Mouse (Mus musculus): ENCODE results near the gene Rnf2.
A peak's percentile ranks its signal among the peaks of the same experiment; 100 is the strongest.

Gene Rnf2

DNA sequence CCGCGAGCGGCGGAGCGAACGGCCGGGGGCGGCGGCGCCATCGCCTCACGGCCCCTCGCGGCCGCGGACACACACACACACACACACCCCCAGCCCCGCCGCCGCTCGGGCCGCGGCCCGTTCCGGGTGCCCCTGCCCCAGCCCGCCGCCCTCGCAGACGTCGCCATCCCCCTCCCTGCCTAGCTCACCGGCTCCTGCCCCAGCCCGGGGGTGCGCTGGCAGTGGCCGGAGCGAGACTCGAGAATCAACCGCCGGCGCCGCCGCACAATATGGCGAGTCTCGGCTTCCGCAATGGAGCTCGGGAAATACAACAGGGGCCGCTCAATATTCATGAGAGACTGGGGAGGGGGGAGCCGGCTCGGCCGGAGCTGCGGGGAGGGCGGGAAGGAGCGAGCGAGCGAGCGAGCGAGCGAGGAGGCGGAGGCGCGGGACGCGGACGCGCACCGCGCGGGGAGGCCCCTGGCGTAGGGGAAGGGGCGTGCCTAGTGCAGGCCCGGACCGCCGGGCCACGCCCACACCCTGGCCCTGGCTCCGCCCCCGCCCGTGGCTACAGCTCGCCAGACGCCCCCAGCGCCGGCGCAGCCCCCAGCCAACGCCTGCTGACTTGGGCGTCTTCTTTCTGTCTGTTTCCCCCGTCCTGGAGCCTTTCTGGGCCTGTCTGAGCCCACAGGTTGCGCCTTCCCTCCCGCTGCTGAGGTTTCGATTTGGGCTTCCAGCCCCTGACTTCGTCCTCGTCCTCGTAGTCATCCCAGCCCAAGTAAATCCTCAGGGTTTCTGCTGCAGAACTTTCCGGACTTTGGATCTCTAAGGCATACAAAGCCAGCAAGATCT is at the start of gene Rnf2:
Gene Rnf2, minus strand, starts transcription at position 425 of the 831 bp plus-strand sequence.
- peak; percentile 93 for DNase-seq (ENCODE audit: low spot score)

DNA sequence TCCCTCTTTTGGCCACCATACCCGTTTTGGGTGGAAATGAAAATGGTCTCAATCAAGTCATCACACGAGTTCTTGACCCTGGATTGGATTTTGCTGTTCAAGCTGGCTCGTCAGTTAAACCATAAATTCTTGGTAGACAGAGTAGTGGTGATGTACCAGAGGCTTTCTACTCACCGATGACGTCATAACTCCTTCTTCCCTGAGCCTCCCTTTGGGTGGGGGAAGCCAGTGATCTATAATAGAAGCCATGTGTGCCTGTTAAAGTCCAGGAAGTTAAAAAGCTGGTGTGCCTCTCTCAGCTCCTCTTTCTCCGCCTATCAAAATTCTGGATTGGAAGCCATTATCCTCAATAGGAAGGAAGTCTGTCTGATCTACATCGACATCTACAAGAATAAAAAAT is 49.0 kb upstream of the Rnf2 start:
- no peak for DNase-seq (ENCODE audit: low spot score)

DNA sequence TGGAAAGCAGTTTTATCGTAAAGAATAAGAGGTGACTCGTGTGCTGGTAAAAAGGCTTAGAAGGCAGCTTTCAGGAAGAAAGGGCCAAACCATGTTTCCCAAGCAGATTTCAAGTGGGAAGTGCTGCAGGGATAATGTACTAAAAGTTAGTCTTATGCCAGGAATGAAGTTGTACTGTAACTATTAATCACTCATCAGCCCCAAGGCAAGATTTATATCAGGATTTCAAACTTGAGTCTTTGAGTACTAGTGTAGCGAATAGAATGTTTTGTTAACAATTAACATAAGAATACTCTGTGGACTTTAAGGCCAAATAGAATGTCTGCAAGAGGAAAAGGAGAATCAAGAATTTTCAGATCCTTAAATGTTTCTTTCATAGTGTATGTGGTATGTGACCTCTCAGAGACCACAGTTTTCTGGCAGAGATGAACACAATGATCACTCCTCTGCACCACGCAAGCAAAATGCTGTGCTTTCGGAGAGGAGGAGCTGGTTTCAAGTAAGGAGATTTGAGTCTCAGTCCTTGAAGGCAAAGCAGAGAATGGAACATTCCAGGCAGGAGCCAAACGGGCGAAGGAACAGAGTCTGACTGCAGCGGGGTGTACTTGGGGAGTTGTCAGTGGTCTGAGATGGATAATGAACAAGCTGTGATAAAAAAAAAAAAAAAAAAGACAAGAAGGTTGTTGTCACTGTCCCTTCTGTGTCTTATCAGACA is 48.3 kb upstream of the Rnf2 start:
- peak; percentile 81 for DNase-seq (ENCODE audit: low spot score)

DNA sequence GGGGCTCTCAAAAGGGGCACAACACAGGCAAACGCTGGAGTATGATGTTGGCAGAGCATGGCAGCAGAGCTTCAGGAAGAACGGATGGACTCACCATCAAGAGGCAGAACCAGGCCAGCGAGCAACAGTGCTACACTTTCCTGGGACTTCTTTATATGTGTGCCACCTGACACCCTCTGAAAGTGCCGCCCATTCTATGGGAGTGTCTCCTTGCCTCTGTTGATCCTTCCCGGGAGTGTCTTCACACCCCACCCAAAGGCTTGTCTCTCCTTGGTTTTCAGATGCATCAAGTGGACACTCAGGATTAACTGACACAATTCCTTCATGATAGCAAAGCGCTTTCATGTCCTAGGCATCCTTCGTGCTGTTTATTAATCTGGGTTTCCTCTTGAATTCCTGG is 44.8 kb upstream of the Rnf2 start:
- DNase-seq (ENCODE audit: low spot score) = no peak

DNA sequence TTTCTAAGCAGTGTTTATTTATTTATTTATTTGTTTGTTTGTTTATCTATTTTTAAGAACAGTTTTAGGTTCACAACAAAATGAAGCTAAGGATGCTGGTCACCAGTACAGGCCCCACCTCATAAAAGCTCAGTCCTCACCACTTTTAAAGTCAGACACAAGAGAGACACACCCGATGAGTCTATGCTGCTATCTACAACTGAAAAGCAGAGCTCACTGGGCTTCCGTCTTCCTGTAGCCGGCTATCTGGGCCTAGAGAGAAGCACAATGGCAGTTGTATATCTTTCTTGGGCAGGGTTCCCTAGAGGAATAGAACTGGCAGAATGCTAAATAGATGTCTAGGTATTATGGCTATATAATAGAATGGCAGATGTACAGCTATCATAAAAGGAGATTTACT is 43.8 kb upstream of the Rnf2 start:
- DNase-seq (ENCODE audit: low spot score) = no peak

DNA sequence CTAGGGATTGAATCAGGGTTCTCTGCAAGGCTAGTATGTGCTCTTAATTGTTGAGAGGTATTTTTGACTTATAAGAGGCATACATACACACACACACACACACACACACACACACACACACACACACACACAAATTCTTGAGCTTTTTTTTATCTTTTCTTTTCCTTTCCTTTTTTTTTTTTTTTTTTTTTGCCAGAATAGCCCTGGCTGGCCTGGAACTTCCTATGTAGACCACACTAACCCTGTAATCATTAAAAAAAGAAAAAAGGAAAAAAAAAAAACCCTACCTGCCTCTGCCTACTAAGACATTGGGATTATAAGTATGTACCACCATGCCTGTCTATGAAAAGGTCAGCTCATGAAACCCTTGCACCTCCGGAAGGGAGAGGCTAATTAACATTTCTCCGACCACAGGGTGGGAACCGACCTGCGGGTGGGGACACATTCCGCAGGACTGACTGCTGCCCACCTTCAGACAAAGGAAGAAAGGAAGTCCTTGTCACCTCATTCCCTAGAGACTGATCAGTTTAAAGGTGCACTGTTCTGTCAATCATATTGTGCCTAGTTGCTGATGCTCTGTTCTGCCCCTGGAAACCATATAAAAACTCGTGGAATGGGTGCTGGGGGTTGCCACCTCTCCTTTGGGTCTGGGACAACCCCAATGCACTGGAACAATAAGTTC is 43.2 kb upstream of the Rnf2 start:
- no peak for DNase-seq (ENCODE audit: low spot score)

DNA sequence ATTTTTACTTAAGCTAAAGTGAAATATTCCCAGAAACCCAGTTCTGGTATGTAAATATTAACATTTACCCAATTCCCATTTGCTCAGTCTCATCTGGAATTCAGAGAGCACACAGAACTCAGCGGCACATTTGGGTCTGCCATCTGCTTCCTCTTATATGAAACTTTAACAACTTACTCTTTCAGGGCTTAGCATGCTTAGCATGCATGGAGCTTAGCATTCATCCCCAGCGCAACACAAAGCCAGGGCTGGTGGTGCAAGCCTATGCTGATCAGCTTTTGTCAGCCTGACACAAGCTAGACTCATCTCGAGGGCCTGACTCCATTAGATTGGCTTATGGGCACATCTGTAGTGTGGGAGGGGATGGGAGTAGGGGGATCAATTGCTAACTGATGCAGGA is 25.9 kb upstream of the Rnf2 start:
- no peak for DNase-seq (ENCODE audit: low spot score)

DNA sequence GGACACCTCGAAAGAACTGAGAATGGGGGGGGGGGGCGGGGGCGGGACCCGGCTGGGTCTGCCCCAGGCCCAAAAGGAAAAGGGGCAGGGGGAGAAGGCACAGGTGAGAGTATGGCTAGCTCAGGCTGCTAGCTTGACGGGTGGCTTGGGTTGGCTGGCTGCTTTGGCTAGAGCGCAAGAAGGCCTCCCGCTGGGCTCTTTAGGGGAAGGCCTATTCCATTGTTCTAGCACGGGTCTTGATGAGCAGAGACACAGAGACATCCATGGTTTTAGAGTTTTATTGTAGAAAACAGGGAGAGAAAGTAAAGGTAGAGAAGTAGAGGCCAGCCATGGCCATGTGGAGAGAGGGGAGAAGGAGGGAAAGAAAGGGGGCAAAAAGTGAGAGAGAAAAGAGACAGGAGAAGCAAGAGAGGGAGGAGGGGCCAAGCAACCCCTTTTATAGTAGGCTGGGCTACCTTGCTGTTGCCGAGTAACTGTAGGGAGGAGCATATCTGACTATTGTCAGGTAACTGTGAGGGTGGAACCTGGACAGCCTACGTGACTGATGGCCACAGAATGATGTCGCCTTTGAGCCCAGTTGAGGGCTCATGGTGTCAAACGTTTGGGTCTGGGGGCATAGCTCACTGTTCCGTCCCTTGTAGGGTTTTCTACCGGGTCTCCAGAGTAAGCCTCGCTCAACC is 17.0 kb upstream of the Rnf2 start:
- no peak for DNase-seq (ENCODE audit: low spot score)

DNA sequence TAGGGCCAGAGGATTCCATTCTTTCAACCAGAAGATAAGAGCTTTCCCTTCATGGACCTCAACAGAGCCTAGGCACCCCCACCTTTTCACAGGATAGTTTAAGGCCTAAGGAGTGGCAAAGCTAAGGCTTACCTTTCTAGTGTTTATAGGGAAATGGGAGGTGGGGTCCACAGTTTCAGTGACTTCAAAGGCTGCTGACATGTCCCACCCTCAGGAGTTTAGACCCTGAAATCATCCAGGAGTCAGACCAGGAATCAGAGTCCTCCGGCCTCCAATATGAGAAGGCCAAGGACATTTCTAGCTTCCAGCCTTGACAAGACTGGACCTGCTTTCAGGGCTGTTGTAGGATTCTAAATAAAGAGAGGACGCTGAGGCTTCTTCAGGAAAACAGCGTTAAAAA is 16.1 kb upstream of the Rnf2 start:
- no peak for DNase-seq (ENCODE audit: low spot score)

DNA sequence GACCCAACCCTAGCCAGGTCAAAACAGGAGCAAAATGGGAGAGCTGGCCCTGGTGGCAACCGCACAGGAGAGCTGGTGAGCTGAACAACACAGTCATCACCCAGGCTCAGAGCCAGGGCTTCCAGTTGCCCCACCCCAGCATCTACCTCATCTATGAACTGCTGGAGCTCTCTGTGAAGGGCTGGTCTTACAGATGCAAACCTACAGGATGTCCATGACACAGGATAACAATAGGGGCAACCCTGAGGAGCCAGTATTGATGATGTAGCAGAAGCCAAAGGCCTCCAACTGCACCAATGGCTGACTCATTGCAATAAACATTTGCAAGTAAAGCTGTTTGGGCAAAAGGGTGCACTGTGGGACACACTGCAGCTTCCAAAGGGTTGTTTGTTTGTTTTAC is 15.0 kb upstream of the Rnf2 start:
- DNase-seq (ENCODE audit: low spot score) = no peak

DNA sequence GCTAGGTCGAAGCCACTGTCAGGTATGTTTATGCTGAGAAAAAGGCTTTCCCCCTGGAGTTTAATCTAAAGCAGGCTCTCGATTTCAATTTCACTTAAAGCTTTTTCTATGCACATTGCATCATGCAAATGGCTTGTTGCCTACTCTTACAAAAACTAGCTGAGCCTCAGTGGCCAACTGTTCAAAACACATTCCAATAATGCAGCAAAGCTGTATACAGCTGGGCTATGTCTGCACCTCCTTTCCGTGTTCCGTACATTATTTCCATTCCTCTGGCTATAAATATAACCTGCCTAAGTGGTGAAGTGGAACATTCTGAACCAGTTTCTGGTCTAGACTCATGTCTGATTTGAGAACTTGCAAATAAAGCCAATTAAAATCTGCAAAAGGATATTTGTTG is 13.4 kb upstream of the Rnf2 start:
- no peak for DNase-seq (ENCODE audit: low spot score)

DNA sequence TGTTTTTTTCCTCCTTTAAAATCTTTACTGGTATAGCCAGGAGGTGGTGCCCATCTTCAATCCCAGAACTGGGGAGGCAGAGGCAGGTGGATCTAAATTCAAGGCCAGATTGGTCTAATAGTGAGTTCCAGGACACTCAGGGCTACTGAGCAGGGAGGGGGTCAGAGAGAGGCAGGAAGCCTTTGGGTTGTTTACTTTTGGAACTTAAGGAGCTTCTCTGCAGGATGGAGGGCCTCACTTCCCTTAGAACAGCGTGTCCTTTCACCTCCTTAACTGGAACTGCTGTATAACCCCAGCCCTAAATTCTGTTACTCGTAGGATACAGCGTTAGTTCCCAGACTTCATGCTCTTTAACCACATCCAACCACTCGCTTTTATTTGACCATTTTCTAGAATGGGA is 10.1 kb upstream of the Rnf2 start:
- no peak for DNase-seq (ENCODE audit: low spot score)

DNA sequence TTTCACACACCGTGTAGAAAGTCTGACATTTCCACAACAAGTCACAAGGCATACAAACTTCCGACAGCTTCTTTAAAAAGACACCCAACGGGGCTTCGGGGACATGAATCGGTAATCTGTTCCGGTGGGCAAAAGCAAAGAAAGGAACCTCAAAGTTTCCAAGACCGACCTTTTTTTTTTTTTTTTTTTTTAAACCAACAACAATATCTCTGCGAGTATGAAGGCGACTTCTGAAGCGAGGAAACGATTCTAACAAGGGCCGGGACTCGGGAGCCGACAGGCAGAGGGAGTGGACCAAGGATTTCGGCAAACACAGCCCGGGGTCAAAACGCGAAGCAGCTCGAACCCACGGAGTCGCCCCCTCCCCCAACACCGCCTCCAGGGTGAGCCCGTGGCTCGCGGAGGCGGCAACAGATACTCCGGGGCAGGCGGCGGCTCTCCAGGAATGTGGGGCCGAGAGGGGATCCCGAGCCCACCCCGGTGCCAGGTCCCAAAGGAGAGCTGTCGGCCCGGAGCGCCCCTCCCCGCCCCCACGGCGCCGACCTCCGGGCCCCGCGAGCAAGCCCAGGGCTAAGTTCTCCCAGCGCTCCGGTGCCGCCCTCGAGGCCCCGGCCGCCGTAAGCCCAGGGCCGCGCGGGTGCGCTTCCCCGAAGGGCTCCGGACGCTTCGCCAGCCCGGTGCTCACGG is 797 bp downstream of the Rnf2 start:
- DNase-seq (ENCODE audit: low spot score) = peak; percentile 80

DNA sequence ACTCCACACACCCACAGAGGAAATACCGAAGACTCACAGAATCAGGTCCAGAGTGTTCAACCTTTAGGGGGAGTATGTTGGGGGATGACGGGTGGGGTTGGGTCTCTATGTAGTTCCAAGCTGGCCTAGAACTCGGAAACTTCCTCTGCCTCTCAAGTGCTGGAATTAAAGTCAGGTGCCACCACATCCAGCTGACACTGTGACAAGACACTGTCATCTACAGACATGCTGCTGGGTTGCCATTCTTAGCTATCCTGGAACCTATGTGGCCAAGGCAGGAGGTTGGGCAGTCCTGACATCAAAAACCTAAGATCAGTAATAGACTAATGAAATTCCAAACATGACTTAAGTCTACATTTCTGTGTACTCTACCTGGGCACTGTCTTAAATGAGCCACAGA is 2.4 kb downstream of the Rnf2 start:
- DNase-seq (ENCODE audit: low spot score) = no peak

DNA sequence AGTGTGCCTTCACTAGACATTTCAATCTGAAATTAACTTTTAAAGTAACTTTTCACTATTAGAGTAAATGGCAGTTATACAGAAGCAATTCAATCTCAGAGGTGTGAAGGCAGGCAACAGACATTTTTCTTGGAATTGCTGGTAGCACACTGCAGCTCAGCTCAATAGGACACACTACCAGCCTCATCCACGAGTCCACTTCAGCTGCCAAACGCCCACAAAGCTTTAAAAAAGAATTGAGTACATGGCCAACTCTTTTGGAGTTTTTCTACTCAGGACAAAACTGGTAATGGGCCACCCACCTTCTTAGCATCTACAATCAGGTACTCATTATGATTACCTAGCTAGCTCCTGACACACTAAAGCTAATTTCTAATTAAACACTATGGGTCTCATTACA is 2.8 kb downstream of the Rnf2 start:
- DNase-seq (ENCODE audit: low spot score) = no peak

DNA sequence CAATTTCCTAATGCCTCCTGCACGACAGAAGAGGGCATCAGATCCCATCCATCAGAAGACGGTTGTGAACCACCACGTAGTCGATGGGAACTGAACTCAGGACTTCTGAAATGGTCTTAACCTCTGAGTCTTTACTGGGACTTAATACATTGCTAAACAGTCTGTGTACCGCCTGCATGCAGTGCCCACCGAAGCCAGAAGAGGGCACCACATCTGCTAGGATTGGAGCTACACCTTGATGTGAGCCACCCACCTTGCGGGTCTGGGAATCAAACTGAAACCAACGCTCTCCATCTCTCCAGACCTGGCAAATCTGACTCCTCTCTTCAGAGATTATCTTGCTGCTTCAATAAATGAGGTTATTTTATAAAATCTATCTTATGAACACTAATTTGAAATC is 3.7 kb downstream of the Rnf2 start:
- peak; percentile 39 for DNase-seq (ENCODE audit: low spot score)

DNA sequence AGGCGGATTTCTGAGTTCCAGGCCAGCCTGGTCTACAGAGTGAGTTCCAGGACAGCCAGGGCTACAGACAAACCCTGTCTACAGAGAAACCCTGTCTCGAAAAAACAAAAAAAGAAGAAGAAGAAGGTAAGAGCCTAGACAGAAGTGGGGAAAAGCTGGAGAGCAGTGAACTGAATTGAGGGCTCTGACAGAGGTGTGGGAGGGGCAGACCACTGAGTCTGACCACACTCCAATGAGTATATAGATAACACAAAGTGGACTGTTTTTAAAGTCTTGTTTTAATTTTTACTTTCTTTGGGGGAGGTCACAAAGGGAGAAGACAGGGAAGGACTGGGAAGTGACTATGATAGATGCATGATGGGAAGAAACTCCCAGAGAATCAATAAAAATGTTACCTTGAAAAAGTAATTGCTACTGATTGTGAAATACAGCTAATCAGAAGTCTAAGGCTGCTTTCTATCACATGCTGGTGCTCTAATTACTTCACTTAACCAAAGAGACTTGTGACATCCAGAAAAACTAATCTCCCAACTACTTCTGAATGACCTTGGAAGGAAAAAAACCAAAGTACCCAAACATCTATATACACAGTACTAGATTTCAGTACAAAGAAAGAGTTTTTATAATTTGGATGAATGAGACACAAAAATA is 5.0 kb downstream of the Rnf2 start:
- no peak for DNase-seq (ENCODE audit: low spot score)

DNA sequence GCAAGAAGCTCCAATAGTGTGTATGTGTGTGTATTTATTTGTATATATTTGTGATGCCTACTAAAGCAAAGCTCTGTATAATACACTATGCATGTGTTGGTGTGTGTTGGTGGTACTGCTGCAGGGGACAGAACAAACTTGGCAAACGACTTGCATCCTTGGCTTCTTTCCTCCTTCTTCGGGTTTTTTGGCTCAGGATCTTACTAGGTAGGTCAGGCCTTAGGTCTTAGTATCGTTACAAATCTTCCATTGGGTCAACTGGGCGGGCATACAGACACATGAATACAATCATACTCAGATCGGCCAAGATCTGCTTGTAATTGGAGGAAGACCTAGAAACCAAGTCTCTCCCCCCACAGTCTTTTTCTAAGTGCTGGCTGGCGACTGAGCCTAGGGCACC is 6.0 kb downstream of the Rnf2 start:
- no peak for DNase-seq (ENCODE audit: low spot score)

DNA sequence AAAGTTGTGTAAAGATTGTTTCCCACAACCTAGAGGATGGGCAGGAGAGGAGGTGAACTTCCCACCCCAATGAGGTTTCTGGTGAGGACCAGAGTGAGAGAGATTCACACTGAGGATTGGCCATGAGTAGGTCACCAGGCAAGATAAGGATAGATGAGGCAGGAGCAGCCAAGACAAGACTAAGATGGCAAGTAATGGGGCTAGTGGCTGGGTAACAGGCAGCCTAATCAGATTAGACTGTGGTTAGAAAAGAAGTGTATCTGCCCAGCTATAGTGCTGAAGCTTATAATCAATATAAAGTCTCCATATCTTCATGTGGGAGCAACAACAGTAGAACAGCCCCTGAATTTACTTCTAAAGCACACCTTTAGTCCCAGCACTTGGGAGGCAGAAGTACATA is 6.9 kb downstream of the Rnf2 start:
- DNase-seq (ENCODE audit: low spot score) = no peak

DNA sequence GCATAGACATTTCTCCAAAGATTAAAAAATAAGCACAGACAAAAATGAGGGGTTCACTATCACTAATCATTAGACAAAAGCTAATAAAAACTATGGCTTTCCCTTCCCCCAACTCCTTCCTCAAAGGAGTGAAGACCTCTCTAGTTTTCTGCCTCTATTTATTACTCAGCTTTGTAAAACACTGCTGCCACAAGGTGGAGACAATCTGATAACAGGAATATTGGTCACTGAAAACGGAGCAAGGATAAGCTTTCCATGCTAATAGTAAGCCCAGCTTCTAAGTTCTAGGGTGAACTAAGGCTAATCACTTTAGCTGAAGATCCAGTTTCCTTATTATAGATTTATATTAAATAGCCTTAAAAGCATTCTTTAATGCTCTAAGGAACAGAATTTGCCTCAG is 8.3 kb downstream of the Rnf2 start:
- no peak for DNase-seq (ENCODE audit: low spot score)

DNA sequence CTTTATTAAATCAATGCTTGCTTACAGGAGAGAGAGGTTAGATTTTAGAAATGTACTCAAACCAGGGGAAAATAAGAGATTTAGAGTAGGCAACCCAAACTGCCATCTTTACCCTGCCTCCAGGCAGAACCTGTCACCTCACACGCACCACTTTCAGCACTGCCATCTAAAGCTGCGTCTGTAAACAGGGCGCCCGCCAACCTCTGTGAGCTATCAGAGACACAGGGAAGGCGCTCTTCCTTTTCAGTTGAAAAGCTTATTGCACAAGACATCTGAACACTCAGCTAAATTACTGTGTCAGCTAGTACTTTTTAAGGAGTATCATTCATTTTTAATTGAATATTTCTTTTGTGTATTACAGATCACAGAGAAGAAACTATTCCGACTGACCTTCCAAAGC is 10.9 kb downstream of the Rnf2 start:
- no peak for DNase-seq (ENCODE audit: low spot score)

Measured in testis, postnatal 14 days (tissue).